Mouse (Mus musculus) forebrain, postnatal 0 days (tissue): Measurements from ENCODE around the gene Peli2. TPM values are rescaled to one million over a fixed set of nuclear protein-coding genes. Genes with fewer than 3 reads are reported as not detected.

Experiments used
- ATAC-seq: fragments of 200-750 bp; cut with Nextera tagmentation; 2 replicates; pipeline ENCODE4 v1.8.0; 2017; ENCODE audit warnings: mild to moderate bottlenecking, moderate library complexity
- DNase-seq: peaks from one replicate; pipeline ENCODE4 v3.0.0-alpha.2; 2015
- H3K27ac ChIP-seq: fragments of 300-500 bp; sonication (generic); 2 replicates; pipeline ENCODE4 v1.5.1; 2014; ENCODE audit warnings: low read depth, mild to moderate bottlenecking, antibody characterized with exemption, low read length, moderate library complexity, mixed read lengths
- H3K27me3 ChIP-seq: fragments of 300-500 bp; sonication (generic); 2 replicates; pipeline ENCODE4 v1.6.1; 2014; ENCODE audit warnings: mild to moderate bottlenecking, low read length, mixed read lengths; ENCODE audit not compliant: insufficient read depth
- H3K36me3 ChIP-seq: fragments of 300-500 bp; sonication (generic); 2 replicates; pipeline ENCODE4 v1.6.1; 2014; ENCODE audit warnings: mild to moderate bottlenecking, moderate library complexity; ENCODE audit not compliant: insufficient read depth
- H3K4me1 ChIP-seq: fragments of 300-500 bp; sonication (generic); 2 replicates; pipeline ENCODE4 v1.6.1; 2014; ENCODE audit warnings: antibody characterized with exemption; ENCODE audit not compliant: insufficient read depth
- H3K4me2 ChIP-seq: fragments of 300-500 bp; sonication (generic); 2 replicates; pipeline ENCODE4 v1.6.1; 2014; ENCODE audit warnings: low read depth, mild to moderate bottlenecking, moderate library complexity
- H3K4me3 ChIP-seq: fragments of 300-500 bp; sonication (generic); 2 replicates; pipeline ENCODE4 v1.5.1; 2014; ENCODE audit warnings: low read depth, low read length, mixed read lengths
- H3K9ac ChIP-seq: fragments of 300-500 bp; sonication (generic); 2 replicates; pipeline ENCODE4 v1.6.1; 2014; ENCODE audit warnings: mild to moderate bottlenecking
- H3K9me3 ChIP-seq: fragments of 300-500 bp; sonication (generic); 2 replicates; pipeline ENCODE4 v1.6.1; 2016; ENCODE audit warnings: low read length
- CTCF ChIP-seq: sonication (generic); IDR thresholded peaks from 2 replicates; pipeline ENCODE4 v1.5.1; 2016; ENCODE audit warnings: antibody characterized with exemption, control low read depth, low read depth
- WGBS: fragments of 180-500 bp; shearing (Covaris S2); extraction: QIAGEN DNeasy Blood & Tissue Kit; methylation state at CpG from one replicate; pipeline ENCODE4 v1.1.7; 2014; 5-methylcytosine and 5-hydroxymethylcytosine counted together
- polyA plus RNA-seq: library from polyadenylated mRNA; unstranded; fragments of >200 nt; fragmentation: Nextera tagmentation; extraction: Ambion mirVana; gene quantifications from 2 replicates; pipeline ENCODE4 v1.2.1, GENCODE M21; 2015
- total RNA-seq: library from RNA; depleted of rRNA; stranded (reverse); fragments of >200 nt; gene quantifications from 2 replicates; pipeline ENCODE4 v1.2.3, GENCODE M21; 2014

The Peli2 gene
- total and polyA plus RNA-seq, 2 experiments from 2014 or later, result 6.6 to 16.4 TPM

DNA sequence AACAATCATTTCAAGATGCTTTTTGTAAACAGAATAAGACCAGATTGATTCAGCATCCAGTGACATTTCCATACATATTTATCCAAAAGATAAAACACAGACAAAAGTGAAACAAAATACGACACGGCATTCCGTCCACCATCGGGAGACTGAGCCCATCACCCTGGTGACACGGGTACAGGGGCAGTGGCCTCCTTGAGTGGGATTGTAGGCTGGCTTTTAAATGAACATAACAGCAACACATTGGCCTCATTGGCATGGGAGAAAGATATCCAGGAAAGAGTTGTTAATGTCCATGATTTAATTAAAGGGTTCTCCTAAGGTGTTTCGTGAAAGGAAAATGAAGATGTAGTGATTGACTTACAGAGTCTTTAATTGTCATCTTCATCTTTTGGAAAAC lies 5.3 kb downstream of the Peli2 start:
- TF ChIP-seq CTCF, result no peak
- H3K27ac ChIP-seq, result no peak overlapping the region
- H3K9ac ChIP-seq, result no peak overlapping the region
- ATAC-seq (no peak), DNase-seq (no peak)
- H3K4me2 ChIP-seq, result no peak overlapping the region
- H3K27me3 ChIP-seq, result no peaks in the 10 kb centered on the region; the same call in 1 of the 2 replicates
- WGBS, result 82% methylated on average over 6 of the region's 6 CpGs
- peaks cover 4% of the 10 kb centered on the region; the same call in 1 of the 2 replicates for H3K4me1 ChIP-seq
- H3K4me3 ChIP-seq, result no peak overlapping the region
- no peaks in the 10 kb centered on the region for H3K9me3 ChIP-seq
- H3K36me3 ChIP-seq, result no peaks in the 10 kb centered on the region

DNA sequence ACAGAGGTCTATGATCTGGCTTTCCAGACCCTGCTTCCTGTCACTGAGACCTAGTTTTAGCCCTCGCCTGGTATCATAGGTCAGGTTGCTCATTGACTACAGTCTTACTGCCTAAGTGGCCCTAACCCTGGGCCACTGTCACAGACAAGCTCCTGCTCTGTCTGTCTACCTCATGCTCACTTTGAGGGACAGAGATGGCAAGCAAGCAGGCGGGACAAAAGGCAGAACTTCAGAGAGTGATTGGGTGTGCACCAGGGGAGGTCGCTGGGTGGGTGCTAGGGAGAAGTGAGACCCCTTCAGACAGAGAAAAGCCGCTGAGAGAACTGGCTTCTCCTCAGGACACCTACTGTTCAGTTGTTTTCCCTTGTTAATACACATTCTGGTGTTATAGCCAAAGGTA lies 6.3 kb downstream of the Peli2 start:
- Histone ChIP-seq H3K9me3 (no peaks in the 10 kb centered on the region), H3K36me3 (no peaks in the 10 kb centered on the region), H3K4me2 (no peak overlapping the region), H3K4me3 (no peak overlapping the region), H3K9ac (no peak overlapping the region), H3K27me3 (no peaks in the 10 kb centered on the region; the same call in 1 of the 2 replicates), H3K4me1 (peaks cover 4% of the 10 kb centered on the region; the same call in 1 of the 2 replicates), H3K27ac (no peak overlapping the region)
- ATAC-seq, result no peak
- WGBS, result 79% methylated on average over 4 of the region's 4 CpGs
- no peak for TF ChIP-seq CTCF
- DNase-seq, result no peak

DNA sequence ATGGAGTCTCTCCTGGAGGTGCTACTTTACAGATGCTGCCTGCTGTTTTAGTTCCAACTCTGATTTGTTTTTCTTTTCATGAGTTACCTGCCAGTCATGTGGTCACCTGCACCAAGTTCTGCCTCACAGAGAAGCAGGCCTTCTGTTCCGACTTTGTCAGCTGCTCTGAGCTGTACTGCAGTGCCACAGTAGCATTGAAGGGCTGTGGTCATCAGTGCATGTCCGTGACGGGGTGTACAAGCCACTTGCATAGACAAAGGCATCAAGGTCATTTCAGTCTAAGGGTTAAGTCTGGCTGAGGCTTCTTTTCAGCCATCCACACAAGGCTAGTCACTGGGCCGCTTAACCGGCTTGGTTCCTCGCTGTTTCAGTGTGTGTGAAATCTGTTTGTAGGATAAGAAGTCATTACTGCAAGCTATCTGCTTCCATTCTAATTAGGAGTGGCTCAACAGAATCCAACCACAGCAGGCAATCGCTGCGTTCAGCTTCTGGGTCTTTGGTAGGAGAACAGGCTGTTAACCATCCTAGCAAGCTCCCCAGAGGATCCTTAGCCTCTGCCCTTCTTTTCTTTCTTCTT lies 7.1 kb downstream of the Peli2 start:
- H3K27ac ChIP-seq, result no peak overlapping the region
- ATAC-seq, result no peak
- H3K4me2 ChIP-seq, result no peak overlapping the region
- peaks cover under 1% of the 10 kb centered on the region; the same call in 1 of the 2 replicates for H3K4me1 ChIP-seq
- DNase-seq, result peak; percentile 25
- H3K27me3 ChIP-seq, result no peaks in the 10 kb centered on the region; the same call in 1 of the 2 replicates
- TF ChIP-seq CTCF, result no peak
- 32% methylated on average over 8 of the region's 8 CpGs for WGBS
- H3K4me3 ChIP-seq, result no peak overlapping the region
- no peaks in the 10 kb centered on the region for H3K9me3 ChIP-seq
- H3K9ac ChIP-seq, result no peak overlapping the region
- no peaks in the 10 kb centered on the region for H3K36me3 ChIP-seq

DNA sequence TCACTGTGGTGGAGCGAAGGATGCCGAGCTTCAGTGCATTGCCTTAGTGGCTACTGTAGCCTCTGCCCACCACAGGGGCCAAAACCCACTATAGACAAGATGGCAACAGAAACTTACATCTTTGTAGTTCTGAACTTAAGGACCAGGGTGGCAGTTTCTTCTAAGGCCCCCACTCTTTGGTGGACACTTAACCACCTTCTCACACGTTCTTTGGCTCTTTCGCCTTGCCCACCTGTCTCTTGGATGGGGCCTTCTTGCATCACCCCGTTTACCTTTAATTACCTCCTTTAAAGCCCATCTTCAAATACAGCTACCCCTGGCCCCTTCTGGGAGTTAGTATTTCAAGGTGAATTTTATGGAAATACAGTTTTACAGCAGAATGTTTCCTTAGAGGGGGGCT lies 8.1 kb downstream of the Peli2 start:
- no peak overlapping the region for H3K27ac ChIP-seq
- 96% methylated on average over 5 of the region's 5 CpGs for WGBS
- no peaks in the 10 kb centered on the region for H3K36me3 ChIP-seq
- H3K27me3 ChIP-seq, result no peaks in the 10 kb centered on the region; the same call in 1 of the 2 replicates
- no peak overlapping the region for H3K9ac ChIP-seq
- no peak overlapping the region for H3K4me2 ChIP-seq
- H3K9me3 ChIP-seq, result no peaks in the 10 kb centered on the region
- TF ChIP-seq CTCF, result no peak
- ATAC-seq (no peak), DNase-seq (no peak)
- no peak overlapping the region for H3K4me3 ChIP-seq
- H3K4me1 ChIP-seq, result no peaks in the 10 kb centered on the region

DNA sequence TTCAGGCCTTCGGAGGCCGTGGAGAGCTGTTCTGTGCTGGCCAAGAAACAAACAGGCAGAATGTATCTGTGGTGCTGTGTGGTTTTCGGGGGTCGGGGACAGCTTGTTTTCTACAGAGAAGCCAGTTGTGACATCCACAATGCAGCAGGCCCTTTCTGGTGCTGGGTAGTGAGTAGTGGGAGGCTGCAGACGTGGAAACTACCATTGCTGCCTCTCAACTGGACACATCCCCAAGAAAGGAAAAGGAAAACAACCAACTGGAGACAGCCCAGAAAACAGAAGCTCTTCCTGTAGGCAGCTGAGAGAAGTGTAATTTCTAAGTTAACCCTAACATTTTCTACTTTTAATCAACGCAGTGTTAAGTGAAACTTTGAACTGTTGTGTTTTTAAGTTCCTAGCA lies 9.4 kb downstream of the Peli2 start:
- H3K9me3 ChIP-seq, result no peaks in the 10 kb centered on the region
- H3K27me3 ChIP-seq, result no peaks in the 10 kb centered on the region; the same call in 1 of the 2 replicates
- no peaks in the 10 kb centered on the region for H3K4me1 ChIP-seq
- no peak overlapping the region for H3K9ac ChIP-seq
- no peak overlapping the region for H3K4me2 ChIP-seq
- 85% methylated on average over 6 of the region's 6 CpGs for WGBS
- ATAC-seq, result no peak
- no peaks in the 10 kb centered on the region for H3K36me3 ChIP-seq
- DNase-seq, result no peak
- no peak overlapping the region for H3K27ac ChIP-seq
- no peak overlapping the region for H3K4me3 ChIP-seq
- TF ChIP-seq CTCF, result no peak

DNA sequence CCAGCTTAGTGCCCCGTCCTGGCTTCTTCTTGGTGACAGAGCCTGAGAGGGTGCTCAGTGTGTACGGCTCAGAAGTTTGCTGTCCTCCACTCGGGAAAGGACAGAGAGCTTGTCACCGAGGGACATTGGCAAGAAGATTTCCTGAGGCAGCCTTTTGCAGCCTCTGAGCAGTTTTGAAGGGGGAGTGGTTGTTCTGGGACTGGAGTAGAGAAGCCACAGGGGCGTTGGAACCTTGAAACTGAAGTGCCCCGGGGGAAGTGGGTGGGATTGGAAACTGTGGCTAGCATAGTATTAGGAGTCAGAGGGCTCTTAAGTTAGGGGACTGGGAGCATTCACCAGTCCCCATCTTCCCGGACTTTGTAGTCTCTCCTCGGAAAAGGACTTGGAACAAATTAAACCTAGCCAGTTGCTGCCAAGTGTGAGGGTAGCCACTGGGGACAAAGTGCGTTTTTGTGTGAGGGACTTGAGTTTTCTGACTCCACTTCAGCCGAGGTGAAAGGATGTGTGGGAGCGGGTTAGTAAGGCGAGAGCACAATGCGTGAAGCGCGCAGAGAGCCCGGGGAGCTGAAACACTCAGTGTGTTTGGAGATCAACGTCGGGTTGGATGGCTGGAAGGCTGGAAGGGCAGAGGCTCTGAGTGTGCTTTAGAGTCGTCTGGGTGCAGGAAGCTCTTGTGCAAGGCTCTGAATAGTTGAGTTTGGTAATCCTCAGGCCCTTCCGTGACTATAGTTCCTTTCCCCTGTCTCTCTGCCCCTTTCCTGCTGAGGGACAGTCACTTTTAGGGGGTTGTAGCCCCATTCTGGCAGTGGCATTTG lies 10.3 kb downstream of the Peli2 start:
- no peak for DNase-seq
- peak; percentile 36 for ATAC-seq
- Histone ChIP-seq H3K27ac (peak overlapping the region; percentile 40; the same call in 1 of the 2 replicates), H3K36me3 (no peaks in the 10 kb centered on the region), H3K4me1 (peaks cover 8% of the 10 kb centered on the region; the same call in 1 of the 2 replicates), H3K4me3 (no peak overlapping the region), H3K9ac (no peak overlapping the region), H3K4me2 (no peak overlapping the region), H3K9me3 (no peaks in the 10 kb centered on the region), H3K27me3 (no peaks in the 10 kb centered on the region; the same call in 1 of the 2 replicates)
- TF ChIP-seq CTCF, result no peak
- WGBS, result 33% methylated on average over 20 of the region's 20 CpGs

DNA sequence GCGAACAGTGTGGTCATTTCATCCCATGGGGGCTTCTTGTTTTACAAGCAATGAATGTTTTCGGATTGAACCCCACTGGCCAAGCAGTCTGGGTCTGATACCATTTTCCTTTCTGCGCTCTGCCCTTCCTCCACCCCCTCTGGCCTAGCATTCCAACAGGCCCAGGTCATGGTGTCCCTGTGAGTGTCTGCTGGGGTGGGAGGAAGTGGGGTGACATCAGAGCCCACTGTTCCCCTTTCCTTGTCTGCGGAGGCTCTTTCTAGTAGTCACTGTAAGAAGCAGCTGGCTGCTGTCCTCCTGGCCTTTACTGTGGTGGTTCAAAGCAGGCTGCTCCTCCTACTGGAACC lies 10.9 kb downstream of the Peli2 start:
- Histone ChIP-seq H3K4me1 (peaks cover 8% of the 10 kb centered on the region; the same call in 1 of the 2 replicates), H3K9ac (no peak overlapping the region), H3K4me2 (no peak overlapping the region), H3K36me3 (no peaks in the 10 kb centered on the region), H3K4me3 (no peak overlapping the region), H3K27ac (peak overlapping the region; percentile 40; the same call in 1 of the 2 replicates), H3K27me3 (no peaks in the 10 kb centered on the region; the same call in 1 of the 2 replicates), H3K9me3 (no peaks in the 10 kb centered on the region)
- no peak for TF ChIP-seq CTCF
- 70% methylated on average over 4 of the region's 4 CpGs for WGBS
- ATAC-seq (no peak), DNase-seq (no peak)
